Mouse (Mus musculus) small intestine, adult 2 months (tissue): ENCODE results near the gene Nat14.

ENCODE experiments used
- CTCF ChIP-seq: fragments of 200-500 bp; IDR thresholded peaks from 2 replicates; pipeline ENCODE4 v1.5.1; 2012; ENCODE audit warnings: low read depth, mild to moderate bottlenecking, control low read depth, inconsistent platforms, low read length, moderate library complexity, mixed read lengths; ENCODE audit not compliant: insufficient replicate concordance, insufficient read length; ENCODE audit errors: extremely low read depth
- POLR2A ChIP-seq: fragments of 200-500 bp; IDR thresholded peaks from 2 replicates; pipeline ENCODE4 v1.6.1; 2012; ENCODE audit warnings: low read depth, mild to moderate bottlenecking, control low read depth, inconsistent platforms, low read length, moderate library complexity

GRCm38 (mm10) chr7:4923586-4924364, 1.9 kb downstream of the Nat14 start:
- no peak for TF ChIP-seq CTCF
- TF ChIP-seq POLR2A, result no peak
